29 mouse cellular contexts compared by ENCODE assay signal in the genomic region with DNA sequence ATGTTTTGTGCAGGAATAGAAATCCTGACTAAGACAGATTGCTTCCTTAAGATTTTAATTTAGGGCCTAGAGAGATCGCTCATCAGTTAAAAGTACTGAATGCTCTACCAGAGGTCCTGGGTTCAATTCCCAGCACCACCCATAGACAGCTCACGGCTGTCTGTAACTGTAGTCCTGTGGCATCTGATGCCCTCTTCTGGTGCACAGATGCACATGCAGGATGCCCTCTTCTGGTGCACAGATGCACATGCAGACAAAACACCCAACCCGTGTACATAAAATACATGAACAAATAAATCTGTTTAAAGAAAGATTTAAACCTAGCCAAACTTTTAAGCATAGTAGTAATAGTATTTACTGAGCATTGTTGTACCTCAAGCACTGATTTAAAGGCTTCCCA.
DNase-seq lines count a peak whose midpoint lies in the region; ATAC-seq and TF ChIP-seq lines count a peak whose summit lies in the region.
"Had no signal": no experiment of that assay in that cellular context is flagged by ENCODE, and none has a peak within 500 bp of the region (broad histone marks: within the 10 kb centered on the region; RNA-seq: fewer than 3 reads in every experiment).

No protein-coding gene starts in this region.

- no peaks in the 10 kb centered on the region for H3K4me1 ChIP-seq in heart, postnatal 0 days (ENCODE audit: control insufficient read depth, insufficient read depth)
- no peaks in the 10 kb centered on the region for H3K4me1 ChIP-seq in midbrain, postnatal 0 days (ENCODE audit: insufficient read depth, low read length)
- H3K4me1 ChIP-seq in midbrain, embryonic 15.5 days = no peaks in the 10 kb centered on the region
- H3K4me1 ChIP-seq: embryonic facial prominence, embryonic 12.5 days; forebrain, embryonic 12.5 days; heart, embryonic 13.5 days; hindbrain, embryonic 15.5 days; intestine, embryonic 15.5 days; kidney, embryonic 15.5 days; limb, embryonic 12.5 days; megakaryocyte, embryonic 14.5 days; midbrain, embryonic 13.5 days; neural tube, embryonic 13.5 days had no signal

- H3K27ac ChIP-seq in heart, postnatal 0 days (ENCODE audit: low read depth) = no peak overlapping the region
- H3K27ac ChIP-seq in left cerebral cortex, adult 2 months = no peak overlapping the region
- no peak overlapping the region for H3K27ac ChIP-seq in midbrain, postnatal 0 days (ENCODE audit: low read depth, low read length)
- H3K27ac ChIP-seq in midbrain, embryonic 15.5 days = no peak overlapping the region
- H3K27ac ChIP-seq: embryonic facial prominence, embryonic 12.5 days; forebrain, embryonic 12.5 days; heart, embryonic 13.5 days; hindbrain, embryonic 15.5 days; intestine, embryonic 15.5 days; kidney, embryonic 15.5 days; limb, embryonic 12.5 days; midbrain, embryonic 13.5 days; neural tube, embryonic 13.5 days had no signal

- no peak overlapping the region for H3K4me3 ChIP-seq in heart, postnatal 0 days (ENCODE audit: low read depth, low read length)
- no peak overlapping the region for H3K4me3 ChIP-seq in left cerebral cortex, adult 2 months
- H3K4me3 ChIP-seq in midbrain, postnatal 0 days (ENCODE audit: low read depth, low read length) = no peak overlapping the region
- no peak overlapping the region for H3K4me3 ChIP-seq in midbrain, embryonic 15.5 days
- H3K4me3 ChIP-seq: embryonic facial prominence, embryonic 12.5 days; erythroblast, embryonic 14.5 days; forebrain, embryonic 12.5 days; heart, embryonic 13.5 days; hindbrain, embryonic 15.5 days; intestine, embryonic 15.5 days; kidney, embryonic 15.5 days; limb, embryonic 12.5 days; megakaryocyte, embryonic 14.5 days; midbrain, embryonic 13.5 days; myocyte; neural tube, embryonic 13.5 days had no signal

- H3K27me3 ChIP-seq in heart, postnatal 0 days (ENCODE audit: control insufficient read depth, insufficient read depth, low read length) = no peaks in the 10 kb centered on the region
- H3K27me3 ChIP-seq in midbrain, postnatal 0 days (ENCODE audit: insufficient read depth, low read length) = no peaks in the 10 kb centered on the region
- H3K27me3 ChIP-seq in midbrain, embryonic 15.5 days (replicated peaks) = no peaks in the 10 kb centered on the region
- H3K27me3 ChIP-seq: CH12.LX; embryonic facial prominence, embryonic 12.5 days; forebrain, embryonic 12.5 days; heart, embryonic 13.5 days; hindbrain, embryonic 15.5 days; intestine, embryonic 15.5 days; kidney, embryonic 15.5 days; limb, embryonic 12.5 days; megakaryocyte, embryonic 14.5 days; midbrain, embryonic 13.5 days; neural tube, embryonic 13.5 days had no signal

- no peak overlapping the region for H3K9ac ChIP-seq in heart, postnatal 0 days (replicated peaks; ENCODE audit: low read depth, low read length)
- no peak overlapping the region for H3K9ac ChIP-seq in midbrain, postnatal 0 days (replicated peaks; ENCODE audit: low read length, poor library complexity, severe bottlenecking)
- no peak overlapping the region for H3K9ac ChIP-seq in midbrain, embryonic 15.5 days
- H3K9ac ChIP-seq: embryonic facial prominence, embryonic 12.5 days; forebrain, embryonic 12.5 days; heart, embryonic 13.5 days; hindbrain, embryonic 15.5 days; intestine, embryonic 15.5 days; kidney, embryonic 15.5 days; limb, embryonic 12.5 days; midbrain, embryonic 13.5 days; neural tube, embryonic 13.5 days had no signal

- H3K36me3 ChIP-seq in heart, postnatal 0 days (replicated peaks; ENCODE audit: control insufficient read depth, insufficient read depth, low read length) = no peaks in the 10 kb centered on the region
- H3K36me3 ChIP-seq in midbrain, postnatal 0 days (ENCODE audit: insufficient read depth, low read length) = no peaks in the 10 kb centered on the region
- no peaks in the 10 kb centered on the region for H3K36me3 ChIP-seq in midbrain, embryonic 15.5 days (replicated peaks)
- H3K36me3 ChIP-seq: embryonic facial prominence, embryonic 12.5 days; forebrain, embryonic 12.5 days; heart, embryonic 13.5 days; hindbrain, embryonic 15.5 days; intestine, embryonic 15.5 days; kidney, embryonic 15.5 days; limb, embryonic 12.5 days; midbrain, embryonic 13.5 days; neural tube, embryonic 13.5 days had no signal

- H3K4me2 ChIP-seq in heart, postnatal 0 days (ENCODE audit: low read depth, low read length) = no peak overlapping the region
- H3K4me2 ChIP-seq in midbrain, postnatal 0 days (ENCODE audit: low read depth, low read length, poor library complexity, severe bottlenecking) = no peak overlapping the region
- H3K4me2 ChIP-seq in midbrain, embryonic 15.5 days = no peak overlapping the region
- H3K4me2 ChIP-seq: embryonic facial prominence, embryonic 12.5 days; forebrain, embryonic 12.5 days; heart, embryonic 13.5 days; hindbrain, embryonic 15.5 days; intestine, embryonic 15.5 days; kidney, embryonic 15.5 days; limb, embryonic 12.5 days; midbrain, embryonic 13.5 days; neural tube, embryonic 13.5 days had no signal

- ATAC-seq in heart, postnatal 0 days (ENCODE audit: insufficient read depth, low read depth) = no peak
- ATAC-seq in midbrain, postnatal 0 days (ENCODE audit: low FRiP score) = no peak
- no peak for ATAC-seq in midbrain, embryonic 15.5 days (replicated peaks)
- ATAC-seq: intestine, embryonic 15.5 days; midbrain, embryonic 13.5 days had no signal

- DNase-seq in heart, postnatal 0 days (ENCODE audit: low spot score) = no peak
- no peak for DNase-seq in heart, postnatal 25 days (ENCODE audit: low spot score)
- DNase-seq in left cerebral cortex, adult 2 months (ENCODE audit: extremely low spot score in 1 of 2, low spot score in 2 of 2) = no peak
- no peak for DNase-seq in left cerebral cortex, adult 9 months (ENCODE audit: low spot score in 2 of 2)
- DNase-seq in midbrain, postnatal 0 days (ENCODE audit: low spot score) = no peak
- no peak for DNase-seq in thymus, postnatal 0 days (ENCODE audit: low spot score)
- no peak for DNase-seq in thymus, postnatal 25 days
- DNase-seq: adrenal gland, postnatal 10 days; cerebellum, adult 18-20 months; cerebellum, postnatal 14 days; gastrocnemius, postnatal 10 days; heart, postnatal 4 days; retina, postnatal 1 day; right cerebral cortex, postnatal 25 days; thymus, postnatal 36 days had no signal

- no peak for TF ChIP-seq EP300 in heart, postnatal 0 days (IDR thresholded peaks at IDR 0.05; ENCODE audit: low read depth)

- intact Hi-C loops in heart, postnatal 25 days (cut with DNase I) = no loop called here
- intact Hi-C loops in left cerebral cortex, adult 2 months (cut with DNase I) = no loop called here

- WGBS in heart, postnatal 0 days = 92% methylated on average over 3 of the region's 3 CpGs
- 95% methylated on average over 3 of the region's 3 CpGs for WGBS in midbrain, postnatal 0 days
- whole genome bisulfite sequencing in midbrain, embryonic 15.5 days = 96% methylated on average over 3 of the region's 3 CpGs

- TF ChIP-seq CTCF in heart, postnatal 0 days (IDR thresholded peaks at IDR 0.05; ENCODE audit: low read depth) = peak; percentile 17; the same call in 1 of the 2 replicates
- peak; percentile 5 for TF ChIP-seq CTCF in left cerebral cortex, adult 2 months (IDR thresholded peaks at IDR 0.05)
- TF ChIP-seq CTCF in midbrain, postnatal 0 days (IDR thresholded peaks at IDR 0.05) = peak; percentile 51

- H3K9me3 ChIP-seq in heart, postnatal 0 days (replicated peaks; ENCODE audit: control insufficient read depth, low read length) = no peaks in the 10 kb centered on the region
- H3K9me3 ChIP-seq in midbrain, postnatal 0 days (ENCODE audit: low read length) = no peaks in the 10 kb centered on the region
- no peaks in the 10 kb centered on the region; the same call in 1 of the 2 replicates for H3K9me3 ChIP-seq in midbrain, embryonic 15.5 days
- H3K9me3 ChIP-seq: embryonic facial prominence, embryonic 12.5 days; forebrain, embryonic 12.5 days; heart, embryonic 13.5 days; hindbrain, embryonic 15.5 days; intestine, embryonic 15.5 days; kidney, embryonic 15.5 days; limb, embryonic 12.5 days; midbrain, embryonic 13.5 days; neural tube, embryonic 13.5 days had no signal
